In the genomic region with DNA sequence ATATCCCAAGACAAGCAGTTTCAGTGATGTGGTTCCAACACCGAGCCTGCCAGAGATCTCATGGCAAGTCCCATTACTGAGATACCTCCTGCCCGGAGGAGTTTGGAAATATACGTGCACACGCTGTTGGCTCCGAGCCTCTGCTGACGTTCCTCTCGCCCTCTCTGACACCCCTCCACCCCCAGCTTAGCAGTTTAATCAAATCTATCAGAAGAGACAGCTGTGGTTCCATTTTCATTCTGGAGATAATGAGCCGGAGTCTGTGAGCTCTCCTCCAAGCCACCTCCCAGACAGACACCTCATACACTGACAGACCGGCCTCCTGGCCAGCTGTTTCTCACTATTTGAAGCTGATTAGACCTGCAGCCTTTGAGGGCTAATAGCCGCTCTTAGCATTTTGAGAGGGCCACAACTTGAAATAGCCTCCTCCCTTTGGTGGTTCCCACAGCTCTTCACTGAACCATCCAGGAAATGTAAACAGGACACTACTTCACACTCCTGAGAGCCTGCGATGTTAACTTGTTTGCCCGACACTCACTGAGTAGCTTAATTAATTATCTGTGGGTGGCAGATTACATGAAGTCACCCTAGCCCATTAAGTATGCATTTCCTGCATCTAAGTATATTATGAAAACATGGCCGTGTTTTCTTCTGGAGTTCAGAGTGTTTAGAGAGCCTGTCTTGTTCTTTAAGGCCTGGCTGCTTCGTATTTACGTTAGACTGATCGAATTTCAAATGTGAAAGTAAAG, we compare ENCODE assay signal across 8 mouse cellular contexts.
A peak's percentile ranks its signal among the peaks of the same experiment; 100 is the strongest.
DNase-seq lines count a peak whose midpoint lies in the region; ATAC-seq and TF ChIP-seq lines count a peak whose summit lies in the region.

No protein-coding gene starts in this region.

- no peak for ATAC-seq in heart, postnatal 0 days (ENCODE audit: insufficient read depth, low read depth)
- ATAC-seq in liver, embryonic 14.5 days (ENCODE audit: insufficient read depth): peak; percentile 28; the same call in 1 of the 2 replicates
- ATAC-seq in stomach, embryonic 16.5 days (ENCODE audit: insufficient read depth, low FRiP score): peak; percentile 42

- peaks cover 19% of the 10 kb centered on the region; the same call in 1 of the 2 replicates for H3K4me1 ChIP-seq in heart, postnatal 0 days (ENCODE audit: control insufficient read depth, insufficient read depth)
- H3K4me1 ChIP-seq in liver, embryonic 14.5 days (replicated peaks; ENCODE audit: control insufficient read depth in 2 of 2, insufficient read depth in 2 of 2, low read length in 1 of 2): peaks cover 2 to 10% of the 10 kb centered on the region in 2 experiments; a peak in 2 of 4 replicates
- peaks cover 32% of the 10 kb centered on the region for H3K4me1 ChIP-seq in stomach, embryonic 16.5 days (ENCODE audit: control insufficient read depth, insufficient read depth, low read length)

- DNase-seq in adrenal gland, postnatal 10 days: peak; percentile 10
- no peak for DNase-seq in adrenal gland, adult 2 months
- peak; percentile 77 for DNase-seq in 3T3-L1 (ENCODE audit: low read depth, low spot score)
- DNase-seq in heart, postnatal 0 days (ENCODE audit: low spot score): no peak
- no peak for DNase-seq in liver, embryonic 14.5 days (ENCODE audit: low read depth in 3 of 3, low spot score in 3 of 3)
- no peak for DNase-seq in T-cell, adult 2 months (ENCODE audit: low spot score)
- DNase-seq in thymus, postnatal 0 days (ENCODE audit: low spot score): no peak

- no peaks in the 10 kb centered on the region for H3K9me3 ChIP-seq in heart, postnatal 0 days (replicated peaks; ENCODE audit: control insufficient read depth, low read length)
- no peaks in the 10 kb centered on the region for H3K9me3 ChIP-seq in liver, embryonic 14.5 days (ENCODE audit: control insufficient read depth, low read length)
- H3K9me3 ChIP-seq in stomach, embryonic 16.5 days (replicated peaks; ENCODE audit: control insufficient read depth, low read length): peaks cover 2% of the 10 kb centered on the region; the same call in 1 of the 2 replicates

- no peak for TF ChIP-seq EP300 in heart, postnatal 0 days (IDR thresholded peaks at IDR 0.05; ENCODE audit: low read depth)
- no peak for TF ChIP-seq EP300 in liver, embryonic 14.5 days (IDR thresholded peaks at IDR 0.05; ENCODE audit: low read depth)

- no peak for TF ChIP-seq CTCF in heart, postnatal 0 days (IDR thresholded peaks at IDR 0.05; ENCODE audit: low read depth)
- TF ChIP-seq CTCF in liver, embryonic 14.5 days (IDR thresholded peaks at IDR 0.05; ENCODE audit: low read depth): no peak

- peak overlapping the region; percentile 77 for H3K4me2 ChIP-seq in heart, postnatal 0 days (ENCODE audit: low read depth, low read length)
- H3K4me2 ChIP-seq in liver, embryonic 14.5 days (ENCODE audit: low read depth): peak overlapping the region; percentile 49
- peak overlapping the region; percentile 64 for H3K4me2 ChIP-seq in stomach, embryonic 16.5 days (ENCODE audit: low read depth, low read length)

- no peak overlapping the region for H3K9ac ChIP-seq in heart, postnatal 0 days (replicated peaks; ENCODE audit: low read depth, low read length)
- no peak overlapping the region for H3K9ac ChIP-seq in liver, embryonic 14.5 days (replicated peaks)
- peak overlapping the region; percentile 58 for H3K9ac ChIP-seq in stomach, embryonic 16.5 days (ENCODE audit: low read length)

- H3K36me3 ChIP-seq in heart, postnatal 0 days (replicated peaks; ENCODE audit: control insufficient read depth, insufficient read depth, low read length): no peaks in the 10 kb centered on the region
- H3K36me3 ChIP-seq in liver, embryonic 14.5 days (replicated peaks; ENCODE audit: control insufficient read depth, insufficient read depth, low read depth): no peaks in the 10 kb centered on the region
- H3K36me3 ChIP-seq in stomach, embryonic 16.5 days (ENCODE audit: control insufficient read depth, insufficient read depth, low read length): no peaks in the 10 kb centered on the region

- 17% methylated on average over 16 of the region's 16 CpGs for whole genome bisulfite sequencing in heart, postnatal 0 days
- WGBS in liver, embryonic 14.5 days (ENCODE audit: insufficient replicate concordance): 16% methylated on average over 16 of the region's 16 CpGs
- 16% methylated on average over 16 of the region's 16 CpGs for WGBS in stomach, embryonic 16.5 days

- no peak overlapping the region for H3K27ac ChIP-seq in heart, postnatal 0 days (ENCODE audit: low read depth)
- no peak overlapping the region for H3K27ac ChIP-seq in liver, embryonic 14.5 days
- H3K27ac ChIP-seq in stomach, embryonic 16.5 days (ENCODE audit: low read length): peak overlapping the region; percentile 90

- peak overlapping the region; percentile 41 for H3K4me3 ChIP-seq in heart, postnatal 0 days (ENCODE audit: low read depth, low read length)
- H3K4me3 ChIP-seq in liver, embryonic 14.5 days (ENCODE audit: insufficient read depth in 1 of 2, low read depth in 2 of 2, low read length in 2 of 2): no peak overlapping the region
- H3K4me3 ChIP-seq in stomach, embryonic 16.5 days (replicated peaks; ENCODE audit: low read length): peak overlapping the region; percentile 38; the same call in 1 of the 2 replicates

- 0 out of 2 replicates have a peak, but pooled peaks cover 13% of the 10 kb centered on the region for H3K27me3 ChIP-seq in heart, postnatal 0 days (ENCODE audit: control insufficient read depth, insufficient read depth, low read length)
- H3K27me3 ChIP-seq in liver, embryonic 14.5 days (ENCODE audit: control insufficient read depth, insufficient read depth, low read length): no peaks in the 10 kb centered on the region
- no peaks in the 10 kb centered on the region for H3K27me3 ChIP-seq in stomach, embryonic 16.5 days (ENCODE audit: control insufficient read depth, insufficient read depth, low read length)

Comparison
In these comparisons a context has a peak if more than half of its experiments do, and no peak if none do; other contexts are left out.
1. DNase-seq: peak in adrenal gland, postnatal 10 days (single experiment) and 3T3-L1 (single experiment); none in adrenal gland, adult 2 months (single experiment), heart, postnatal 0 days (single experiment), liver, embryonic 14.5 days (0 of 3), T-cell, adult 2 months (single experiment) and thymus, postnatal 0 days (single experiment).
2. H3K4me3 ChIP-seq: peak in heart, postnatal 0 days (single experiment) and stomach, embryonic 16.5 days (single experiment); none in liver, embryonic 14.5 days (0 of 2).
3. Peak in every context shown above with its lines, with median percentiles within 50 percentile points of each other: H3K4me2 ChIP-seq.